Mouse (Mus musculus) liver, postnatal 0 days (tissue): Measurements from ENCODE around the gene Gimap8.

ENCODE experiments used
- CTCF ChIP-seq: sonication (generic); IDR thresholded peaks from 2 replicates; pipeline ENCODE4 v1.5.1; 2016; ENCODE audit warnings: antibody characterized with exemption, low read depth
- EP300 ChIP-seq: IDR thresholded peaks from 2 replicates; pipeline ENCODE4 v1.6.1; 2016; ENCODE audit warnings: antibody characterized with exemption, low read depth, mild to moderate bottlenecking

GRCm38 (mm10) chr6:48610657-48611056, 36.4 kb upstream of the Gimap8 start:
- no peak for TF ChIP-seq CTCF
- no peak for TF ChIP-seq EP300
